Mouse (Mus musculus) adrenal gland, postnatal 4 days (tissue): ENCODE results near the gene Arih1. TPM values are rescaled to one million over a fixed set of nuclear protein-coding genes. Genes with fewer than 3 reads are reported as not detected.

Experiments
- total RNA-seq, 2 experiments: library from RNA; stranded (reverse); gene quantifications; 2 replicates each; pipeline ENCODE4 v1.2.3; 2021

Arih1 gene
- total RNA-seq, 2 experiments from 2014 or later = 101 to 113 TPM

Other genes starting within 250 kb of the Arih1 start
- gene Adpgk, start 195.1 kb downstream of the Arih1 start, total RNA-seq = 10 to 100 TPM; 26.8 to 27.9 TPM
- gene Bbs4, start 133.1 kb downstream of the Arih1 start, total RNA-seq = 10 to 100 TPM; 11.8 to 13.1 TPM
- gene Hexa, start 52.9 kb upstream of the Arih1 start, total RNA-seq = 10 to 100 TPM; 74.9 to 81.7 TPM
- gene Tmem202, start 53.2 kb upstream of the Arih1 start, total RNA-seq = 1 to 10 TPM; 1.3 to 2.0 TPM
- 10 to 100 TPM in 1 of 2 experiments, 1 to 10 TPM in 1; 8.0 to 11.5 TPM for gene Celf6, start 91.3 kb upstream of the Arih1 start, total RNA-seq
- 10 to 100 TPM; 31.6 to 32.2 TPM for gene Parp6, start 130.7 kb upstream of the Arih1 start, total RNA-seq
- gene Pkm, start 169.8 kb upstream of the Arih1 start, total RNA-seq = 100 to 1,000 TPM; 351 to 370 TPM
- under 1 TPM; 0.28 to 0.42 TPM for gene Gramd2, start 193.5 kb upstream of the Arih1 start, total RNA-seq